ENCODE assay signal across 8 mouse cellular contexts in genomic region chr19:55743557-55744441, GRCm38 (mm10). TPM values are rescaled to one million over a fixed set of nuclear protein-coding genes. Genes with fewer than 3 reads are reported as not detected.
DNase-seq lines count a peak whose midpoint lies in the region; ATAC-seq lines count a peak whose summit lies in the region.

No protein-coding gene starts in this region.

- no peaks in the 10 kb centered on the region for H3K36me3 ChIP-seq in forebrain, embryonic 11.5 days (ENCODE audit: control insufficient read depth, insufficient read depth, low read length)

- peak overlapping the region; percentile 97 for H3K4me2 ChIP-seq in forebrain, embryonic 11.5 days (ENCODE audit: low read depth, low read length, severe bottlenecking)

- under 1% methylated on average over 47 of the region's 47 CpGs for WGBS in forebrain, embryonic 11.5 days

- peaks cover 33% of the 10 kb centered on the region for H3K4me1 ChIP-seq in forebrain, embryonic 11.5 days (replicated peaks; ENCODE audit: control insufficient read depth, insufficient read depth, low read length)

- peak overlapping the region; percentile 97 for H3K9ac ChIP-seq in forebrain, embryonic 11.5 days (ENCODE audit: low read length)

- peak overlapping the region; percentile 98 for H3K27ac ChIP-seq in forebrain, embryonic 11.5 days (ENCODE audit: low read depth, low read length)

- H3K9me3 ChIP-seq in forebrain, embryonic 11.5 days (ENCODE audit: control insufficient read depth, low read length) = no peaks in the 10 kb centered on the region

- no peaks in the 10 kb centered on the region for H3K27me3 ChIP-seq in forebrain, embryonic 11.5 days (ENCODE audit: control insufficient read depth, insufficient read depth, low read length)

- peak; percentile 70 for ATAC-seq in forebrain, embryonic 11.5 days (replicated peaks; ENCODE audit: low FRiP score)

- peak overlapping the region; percentile 92 for H3K4me3 ChIP-seq in forebrain, embryonic 11.5 days (ENCODE audit: low read depth, low read length)

- intact Hi-C loops in heart, postnatal 14 days (cut with DNase I) = loop anchor here (5.0 to 10.0 kb wide), 4 partner anchors 101 to 391 kb away; no protein-coding TSS in a partner anchor

- peak; percentile 28 for DNase-seq in A20 (ENCODE audit: low read depth, low spot score)
- peak; percentile 77 to 93 for DNase-seq in adrenal gland, adult (ENCODE audit: inconsistent age in 2 of 2, low spot score in 1 of 2)
- peak; percentile 89 for DNase-seq in forebrain, embryonic 11.5 days (ENCODE audit: low spot score)
- peak; percentile 78 to 82 for DNase-seq in heart, postnatal 14 days
- DNase-seq in layer of hippocampus, adult 9-11 months = peak; percentile 14
- peak; percentile 49 for DNase-seq in lung, postnatal 25 days (ENCODE audit: low spot score)
- DNase-seq in right cerebral cortex, adult 18-20 months = peak; percentile 33
- DNase-seq in urinary bladder, postnatal 4 days (ENCODE audit: low spot score in 2 of 2) = peak; percentile 67 to 76

RNA-seq across cellular contexts. Expression of gene Tcf7l2, which starts 2.2 kb away (rescaled TPM):
- polyA plus RNA-seq in forebrain, embryonic 11.5 days (2014; fragmentation: Nextera tagmentation; extraction: Ambion mirVana) = 146 and 150 TPM in 2 replicates
- total RNA-seq in heart, postnatal 14 days (2021) = 10 to 100 TPM; 15.7 to 22.7 TPM

Comparison
In these comparisons a context has a peak if more than half of its experiments do, and no peak if none do; other contexts are left out.
1. Peak in every context shown above with its lines: DNase-seq, ATAC-seq, H3K4me3 ChIP-seq and H3K27ac ChIP-seq.
2. DNase-seq: peak in every context shown above with its lines; median percentile 89 in forebrain, embryonic 11.5 days; 85 in adrenal gland, adult; 80 in heart, postnatal 14 days; 72 in urinary bladder, postnatal 4 days; 49 in lung, postnatal 25 days; 33 in right cerebral cortex, adult 18-20 months; 28 in A20; 14 in layer of hippocampus, adult 9-11 months.